Mouse (Mus musculus) monocyte, adult 5-6 weeks (primary cell): ENCODE data around the gene Sardh. TPM values are rescaled to one million over a fixed set of nuclear protein-coding genes. Genes with fewer than 3 reads are reported as not detected.

ENCODE experiments used
- ATAC-seq: fragments of 153-309, 156-312 bp; replicated peaks from 2 replicates; pipeline ENCODE4 v1.8.0; 2017; ENCODE audit warnings: mild to moderate bottlenecking; ENCODE audit not compliant: low TSS enrichment, insufficient number of reproducible peaks, severe bottlenecking, poor library complexity, low FRiP score
- total RNA-seq: library from RNA; stranded (forward); fragments of 200-1000, 200-491, 200-594 nt; gene quantifications from 3 replicates; pipeline ENCODE4 v1.2.3, GENCODE M21; 2017

Gene Sardh
- total RNA-seq, 1 experiment from 2014 or later: not detected

GRCm38 (mm10) chr2:27187531-27187930 lies 60.6 kb downstream of the Sardh start:
- no peak for ATAC-seq

GRCm38 (mm10) chr2:27183734-27184133 lies 64.4 kb downstream of the Sardh start:
- ATAC-seq: no peak

GRCm38 (mm10) chr2:27181907-27182306 lies 66.2 kb downstream of the Sardh start:
- no peak for ATAC-seq

- ATAC-seq: no peak
Observed at GRCm38 (mm10) chr2:27179101-27179500, 69.0 kb downstream of the Sardh start.

GRCm38 (mm10) chr2:27175696-27176267 lies 72.4 kb downstream of the Sardh start:
- no peak for ATAC-seq

GRCm38 (mm10) chr2:27174242-27174641 lies 73.9 kb downstream of the Sardh start:
- no peak for ATAC-seq

GRCm38 (mm10) chr2:27166999-27167398 lies 81.1 kb downstream of the Sardh start:
- no peak for ATAC-seq

GRCm38 (mm10) chr2:27166074-27166473 lies 82.1 kb downstream of the Sardh start:
- no peak for ATAC-seq

- ATAC-seq: no peak
Observed at GRCm38 (mm10) chr2:27164796-27165590, 83.1 kb downstream of the Sardh start, which contains the start of gene Dbh. Dbh (plus strand) TSS chr2:27165233.

GRCm38 (mm10) chr2:27163851-27164250 lies 84.3 kb downstream of the Sardh start:
- ATAC-seq: no peak

GRCm38 (mm10) chr2:27162656-27163055 lies 85.5 kb downstream of the Sardh start:
- no peak for ATAC-seq

- no peak for ATAC-seq
Observed at GRCm38 (mm10) chr2:27161526-27161925, 86.6 kb downstream of the Sardh start.

GRCm38 (mm10) chr2:27156596-27156995 lies 91.5 kb downstream of the Sardh start:
- no peak for ATAC-seq

GRCm38 (mm10) chr2:27154466-27155185 lies 93.5 kb downstream of the Sardh start:
- no peak for ATAC-seq

- ATAC-seq: no peak
Observed at GRCm38 (mm10) chr2:27149457-27149856, 98.7 kb downstream of the Sardh start.

GRCm38 (mm10) chr2:27146840-27147239 lies 101.3 kb downstream of the Sardh start:
- no peak for ATAC-seq

GRCm38 (mm10) chr2:27144957-27145356 lies 103.2 kb downstream of the Sardh start:
- ATAC-seq: no peak

GRCm38 (mm10) chr2:27141950-27142693 lies 106.0 kb downstream of the Sardh start, which contains the start of gene Fam163b:
Fam163b (minus strand) TSS chr2:27142491.
- ATAC-seq: no peak
